Mouse (Mus musculus) brain, embryonic 14.5 days (tissue): ENCODE measurements around the gene Srrm4.

Experiments
- CTCF ChIP-seq: fragments of 200-500 bp; IDR thresholded peaks from 2 replicates; pipeline ENCODE4 v1.5.1; 2012; ENCODE audit warnings: inconsistent platforms, mild to moderate bottlenecking, moderate library complexity, borderline replicate concordance; ENCODE audit not compliant: insufficient read depth, insufficient read length; ENCODE audit errors: extremely low read depth
- POLR2A ChIP-seq: fragments of 200-500 bp; IDR thresholded peaks from 2 replicates; pipeline ENCODE4 v1.6.1; 2012; ENCODE audit warnings: mild to moderate bottlenecking, inconsistent platforms, borderline replicate concordance; ENCODE audit not compliant: poor library complexity, insufficient read depth, insufficient read length, severe bottlenecking; ENCODE audit errors: extremely low read depth

DNA sequence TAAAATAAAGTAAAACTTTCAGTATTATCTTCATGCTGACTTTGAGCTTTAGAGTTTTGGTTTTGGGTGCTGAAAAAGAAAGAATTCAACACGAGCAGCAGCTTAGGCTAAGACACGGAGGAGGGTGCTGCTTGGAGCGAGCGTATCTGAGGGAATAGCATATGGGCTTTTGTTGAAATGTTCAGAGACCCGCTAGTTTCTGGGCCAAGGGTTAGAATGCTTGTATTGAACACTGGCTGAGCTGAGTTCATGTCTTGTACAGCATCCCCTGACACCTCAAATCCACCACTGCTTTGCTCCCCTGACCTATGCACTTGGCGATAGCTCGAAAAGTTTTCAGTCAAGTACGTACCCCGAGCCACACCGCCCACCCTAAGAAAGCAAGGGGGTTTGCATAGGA lies 919 bp downstream of the Srrm4 start:
- no peak for TF ChIP-seq POLR2A
- no peak for TF ChIP-seq CTCF
